Mouse (Mus musculus) embryonic facial prominence, embryonic 14.5 days (tissue): ENCODE measurements at regions not wholly inside any gene's neighbourhood (a gene's known extent, or its start where the extent isn't known, plus 50 kb on each side); places are given as distances from the start of the nearest gene placed in this dataset.

Source experiments
- ATAC-seq: fragments of 200-750 bp; cut with Nextera tagmentation; 2 replicates; pipeline ENCODE4 v1.8.0; 2017; ENCODE audit warnings: low read depth, moderate number of reproducible peaks, moderate TSS enrichment
- DNase-seq: peaks from one replicate; pipeline ENCODE4 v3.0.0-alpha.2; 2015; ENCODE audit warnings: low spot score
- H3K27ac ChIP-seq: fragments of 300-500 bp; sonication (generic); replicated peaks from 2 replicates; pipeline ENCODE4 v1.5.1; 2014; ENCODE audit warnings: low read depth, mild to moderate bottlenecking, low read length, moderate library complexity
- H3K27me3 ChIP-seq: fragments of 300-500 bp; sonication (generic); replicated peaks from 2 replicates; pipeline ENCODE4 v1.6.1; 2014; ENCODE audit warnings: low read length; ENCODE audit not compliant: control insufficient read depth, insufficient read depth
- H3K36me3 ChIP-seq: fragments of 300-500 bp; sonication (generic); 2 replicates; pipeline ENCODE4 v1.6.1; 2014; ENCODE audit warnings: low read length, mixed read lengths; ENCODE audit not compliant: control insufficient read depth, insufficient read depth
- H3K4me1 ChIP-seq: fragments of 300-500 bp; sonication (generic); 2 replicates; pipeline ENCODE4 v1.6.1; 2014; ENCODE audit warnings: antibody characterized with exemption, low read length; ENCODE audit not compliant: control insufficient read depth, insufficient read depth
- H3K4me2 ChIP-seq: fragments of 300-500 bp; sonication (generic); 2 replicates; pipeline ENCODE4 v1.6.1; 2014; ENCODE audit warnings: low read depth, mild to moderate bottlenecking, low read length, moderate library complexity, mixed read lengths
- H3K4me3 ChIP-seq: fragments of 300-500 bp; sonication (generic); 2 replicates; pipeline ENCODE4 v1.5.1; 2014; ENCODE audit warnings: low read depth, mild to moderate bottlenecking, low read length
- H3K9ac ChIP-seq: fragments of 300-500 bp; sonication (generic); 2 replicates; pipeline ENCODE4 v1.6.1; 2014; ENCODE audit warnings: low read depth, mild to moderate bottlenecking, low read length, moderate library complexity, mixed read lengths
- H3K9me3 ChIP-seq: fragments of 300-500 bp; sonication (generic); 2 replicates; pipeline ENCODE4 v1.6.1; 2016; ENCODE audit warnings: low read length; ENCODE audit not compliant: control insufficient read depth
- WGBS: fragments of 180-500 bp; shearing (Covaris S2); extraction: QIAGEN DNeasy Blood & Tissue Kit; methylation state at CpG from one replicate; pipeline ENCODE4 v1.1.7; 2014; 5-methylcytosine and 5-hydroxymethylcytosine counted together

DNA sequence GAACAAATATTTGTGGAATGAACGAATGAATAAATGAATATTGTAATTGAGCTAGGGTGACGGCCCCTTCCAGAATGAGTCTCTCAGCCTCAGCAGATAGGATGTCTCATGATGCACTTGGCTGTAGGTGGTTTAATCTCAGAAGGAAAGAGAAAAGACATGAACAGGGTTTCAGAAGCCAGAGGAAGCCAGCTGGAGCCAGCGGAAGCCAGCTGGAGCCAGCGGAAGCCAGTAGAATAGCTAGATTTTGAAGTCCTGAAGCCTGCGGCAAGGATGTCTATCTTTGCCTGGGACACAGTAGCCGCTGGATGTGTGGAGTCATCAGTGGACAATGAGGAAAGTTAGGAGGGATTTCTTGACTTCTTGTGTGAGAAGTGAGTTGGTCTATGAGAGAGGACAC lies 188.3 kb upstream of the Ppp2r3a start:
- Histone ChIP-seq H3K4me2 (no peak overlapping the region), H3K4me3 (no peak overlapping the region), H3K9ac (no peak overlapping the region), H3K4me1 (no peaks in the 10 kb centered on the region), H3K27ac (no peak overlapping the region), H3K27me3 (no peaks in the 10 kb centered on the region), H3K36me3 (no peaks in the 10 kb centered on the region), H3K9me3 (no peaks in the 10 kb centered on the region)
- 86% methylated on average over 6 of the region's 6 CpGs for WGBS
- ATAC-seq = no peak
- no peak for DNase-seq

DNA sequence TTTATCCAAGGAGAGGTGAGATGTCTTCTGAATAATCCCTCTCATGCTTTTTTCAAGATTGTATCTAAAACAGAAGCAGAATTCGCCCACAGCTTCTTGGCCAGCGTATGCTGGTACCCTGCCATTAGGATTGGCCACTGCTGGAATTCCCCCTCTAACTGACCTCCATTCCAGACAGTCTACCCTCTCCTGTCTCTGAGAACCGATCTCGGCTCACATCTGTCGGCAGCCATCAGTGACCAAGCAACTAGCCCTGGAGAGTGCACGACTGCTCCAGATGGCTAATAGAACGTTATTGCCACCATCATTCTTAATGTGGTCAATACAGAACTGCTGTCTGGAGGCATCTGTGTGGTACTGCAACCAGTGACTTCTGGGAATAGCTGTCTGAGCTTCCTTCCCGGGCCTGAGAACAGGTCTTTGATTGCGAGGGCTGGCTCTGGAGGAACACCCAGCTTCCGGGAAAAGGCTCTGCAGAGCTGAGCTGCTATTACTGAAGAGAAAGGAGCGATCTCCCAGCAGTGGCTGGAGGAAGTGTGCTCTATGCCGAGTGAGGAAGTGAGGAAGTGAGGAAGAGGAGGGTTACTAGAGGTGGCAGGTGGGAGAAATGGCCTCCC lies 187.1 kb upstream of the Ppp2r3a start:
- Histone ChIP-seq H3K4me2 (no peak overlapping the region), H3K4me1 (no peaks in the 10 kb centered on the region), H3K4me3 (no peak overlapping the region), H3K36me3 (no peaks in the 10 kb centered on the region), H3K9ac (no peak overlapping the region), H3K9me3 (no peaks in the 10 kb centered on the region), H3K27ac (no peak overlapping the region), H3K27me3 (no peaks in the 10 kb centered on the region)
- ATAC-seq (no peak), DNase-seq (no peak)
- 64% methylated on average over 12 of the region's 12 CpGs for WGBS

DNA sequence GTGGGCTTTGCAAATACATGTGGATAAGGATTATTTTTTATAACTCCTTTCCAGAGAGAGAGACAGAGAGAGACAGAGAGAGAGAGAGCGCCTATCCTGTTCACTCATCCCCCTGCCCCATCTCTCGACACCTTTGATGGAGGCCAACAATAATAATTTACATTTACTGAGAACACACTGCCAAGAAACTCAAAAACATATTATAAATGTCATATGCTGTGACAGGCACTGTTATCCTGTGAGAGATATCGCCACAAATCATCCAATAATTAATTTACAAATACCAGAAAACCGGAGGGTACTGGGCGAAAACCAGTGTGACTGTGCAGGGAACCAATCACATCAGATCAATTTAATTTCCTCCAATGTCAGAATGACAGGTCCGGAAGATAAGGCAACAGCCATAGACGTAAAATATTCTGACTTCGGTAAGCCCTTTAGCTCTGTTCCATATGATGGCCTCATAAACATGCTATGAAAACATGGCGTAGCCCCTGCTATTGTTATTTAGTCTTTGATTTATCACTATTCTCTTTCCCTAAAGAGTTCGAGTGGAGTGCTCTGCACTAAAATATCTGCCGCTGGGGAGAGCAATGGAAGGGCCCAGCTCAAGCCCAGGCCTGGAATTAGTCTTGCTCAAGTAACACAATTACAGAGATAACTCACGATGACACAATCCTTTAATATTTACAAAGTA lies 173.5 kb upstream of the Ppp2r3a start:
- H3K9me3 ChIP-seq = no peaks in the 10 kb centered on the region
- no peak overlapping the region for H3K4me3 ChIP-seq
- H3K27ac ChIP-seq = no peak overlapping the region
- 85% methylated on average over 12 of the region's 12 CpGs for WGBS
- H3K9ac ChIP-seq = no peak overlapping the region
- no peak for ATAC-seq
- DNase-seq = no peak
- H3K27me3 ChIP-seq = no peaks in the 10 kb centered on the region
- no peaks in the 10 kb centered on the region for H3K36me3 ChIP-seq
- no peak overlapping the region for H3K4me2 ChIP-seq
- no peaks in the 10 kb centered on the region for H3K4me1 ChIP-seq

DNA sequence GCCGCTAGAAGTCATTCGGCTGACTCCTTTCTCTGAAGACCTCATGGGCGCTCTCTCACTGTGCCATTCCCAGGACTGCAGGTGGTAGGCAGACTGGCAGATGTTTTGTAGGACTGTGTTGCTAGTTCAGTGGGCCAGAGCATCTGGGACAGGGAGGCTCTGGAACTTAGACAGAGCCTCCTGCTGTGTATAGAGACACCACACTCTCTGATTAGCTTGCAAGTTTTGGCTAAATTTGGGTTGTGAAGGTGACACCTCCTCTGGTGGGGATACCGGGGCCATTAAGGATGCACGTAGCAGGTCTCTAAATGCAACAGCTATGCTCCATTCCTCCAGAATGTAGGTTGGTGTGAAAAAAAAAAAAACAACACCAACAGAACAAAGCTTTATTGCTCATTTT lies 171.4 kb upstream of the Ppp2r3a start:
- Histone ChIP-seq H3K9ac (no peak overlapping the region), H3K4me2 (no peak overlapping the region), H3K27ac (no peak overlapping the region), H3K4me1 (no peaks in the 10 kb centered on the region), H3K9me3 (no peaks in the 10 kb centered on the region), H3K27me3 (no peaks in the 10 kb centered on the region), H3K36me3 (no peaks in the 10 kb centered on the region), H3K4me3 (no peak overlapping the region)
- ATAC-seq = no peak
- 88% methylated on average over 5 of the region's 5 CpGs for WGBS
- DNase-seq = no peak

DNA sequence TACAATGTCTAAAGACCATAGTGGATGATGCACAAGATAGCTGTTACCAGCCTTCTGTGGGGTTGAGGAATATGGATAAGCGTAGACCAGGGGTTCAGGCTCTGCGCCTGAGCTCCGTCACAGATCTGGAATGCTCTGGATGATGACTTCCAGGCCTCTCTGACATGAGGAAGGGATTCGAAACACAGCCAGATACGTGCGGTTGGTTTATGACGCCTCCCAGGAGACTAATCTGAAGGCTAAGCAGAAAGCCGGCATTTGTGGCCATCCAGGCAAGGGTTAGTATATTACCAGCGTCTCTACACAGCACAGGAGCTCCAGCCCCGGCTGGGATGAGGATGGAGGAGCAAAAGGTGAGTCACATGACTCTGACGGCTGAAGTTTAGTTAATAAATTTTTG lies 170.4 kb upstream of the Ppp2r3a start:
- DNase-seq = no peak
- Histone ChIP-seq H3K27ac (no peak overlapping the region), H3K4me2 (no peak overlapping the region), H3K27me3 (no peaks in the 10 kb centered on the region), H3K9ac (no peak overlapping the region), H3K4me3 (no peak overlapping the region), H3K9me3 (no peaks in the 10 kb centered on the region), H3K4me1 (no peaks in the 10 kb centered on the region), H3K36me3 (no peaks in the 10 kb centered on the region)
- ATAC-seq = no peak
- 64% methylated on average over 11 of the region's 11 CpGs for WGBS

DNA sequence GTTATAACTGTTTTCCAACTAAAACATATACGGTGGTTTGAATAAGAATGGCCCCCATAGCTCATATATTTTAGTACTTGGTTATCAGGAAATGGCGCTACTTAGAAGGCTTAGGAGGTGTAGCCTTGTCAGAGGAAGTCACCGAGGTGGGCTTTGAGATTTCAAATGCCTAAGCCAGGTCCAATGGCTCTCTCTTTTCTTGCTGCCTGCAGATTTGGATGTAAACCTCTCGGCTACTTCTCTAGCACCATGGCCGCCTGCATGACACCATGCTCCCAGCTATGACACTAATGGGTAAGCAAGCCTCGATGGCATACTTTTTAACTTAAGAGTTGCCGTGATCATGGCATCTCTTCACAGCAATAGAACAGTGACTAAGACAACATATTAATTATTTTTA lies 169.5 kb upstream of the Ppp2r3a start:
- Histone ChIP-seq H3K27ac (no peak overlapping the region), H3K9me3 (no peaks in the 10 kb centered on the region), H3K4me1 (no peaks in the 10 kb centered on the region), H3K4me2 (no peak overlapping the region), H3K36me3 (no peaks in the 10 kb centered on the region), H3K9ac (no peak overlapping the region), H3K4me3 (no peak overlapping the region), H3K27me3 (no peaks in the 10 kb centered on the region)
- ATAC-seq = no peak
- DNase-seq = no peak
- 90% methylated on average over 7 of the region's 7 CpGs for WGBS

DNA sequence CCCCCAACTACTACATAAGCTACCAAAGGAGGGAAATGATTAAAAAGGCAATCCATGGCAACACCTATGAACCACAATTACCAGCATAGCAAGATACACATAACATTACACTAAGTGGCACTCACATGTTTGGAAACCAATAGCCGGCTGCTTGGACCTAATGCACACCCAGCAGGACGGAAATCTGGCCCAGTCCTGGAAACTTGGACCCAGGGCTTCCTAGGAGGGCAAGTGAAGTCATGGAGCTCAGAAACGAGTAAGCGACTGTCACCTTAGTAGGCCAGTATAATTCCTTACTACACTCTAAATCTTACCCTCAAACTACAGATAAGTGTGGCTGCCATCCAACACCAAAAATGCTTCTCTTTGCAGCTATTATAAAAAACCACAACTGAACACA lies 168.6 kb upstream of the Ppp2r3a start:
- no peaks in the 10 kb centered on the region for H3K27me3 ChIP-seq
- 90% methylated on average over 4 of the region's 4 CpGs for WGBS
- H3K4me2 ChIP-seq = no peak overlapping the region
- DNase-seq = no peak
- no peak overlapping the region for H3K27ac ChIP-seq
- no peaks in the 10 kb centered on the region for H3K4me1 ChIP-seq
- no peaks in the 10 kb centered on the region for H3K9me3 ChIP-seq
- no peak overlapping the region for H3K4me3 ChIP-seq
- H3K9ac ChIP-seq = no peak overlapping the region
- ATAC-seq = no peak
- no peaks in the 10 kb centered on the region for H3K36me3 ChIP-seq

DNA sequence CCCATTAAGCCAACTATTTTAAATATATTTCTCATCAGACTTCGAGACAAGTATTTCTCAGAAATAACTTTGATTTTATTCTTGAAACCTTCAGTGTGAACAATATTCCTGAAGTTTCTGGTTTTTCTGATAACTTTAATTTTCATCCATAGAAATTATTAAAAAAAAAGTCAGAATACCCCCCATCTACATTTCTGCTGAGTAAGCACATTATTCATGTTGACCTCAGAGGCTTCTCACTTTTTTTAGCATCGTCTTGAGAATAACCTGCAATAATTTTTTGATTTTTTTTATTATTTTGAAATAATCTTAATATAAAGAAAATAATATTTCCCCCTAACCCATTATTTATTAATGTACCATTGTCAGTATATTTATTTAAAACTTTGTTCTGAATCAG lies 166.1 kb upstream of the Ppp2r3a start:
- WGBS = 86% methylated on average over 2 of the region's 2 CpGs
- Histone ChIP-seq H3K4me3 (no peak overlapping the region), H3K27me3 (no peaks in the 10 kb centered on the region), H3K36me3 (no peaks in the 10 kb centered on the region), H3K27ac (no peak overlapping the region), H3K4me1 (no peaks in the 10 kb centered on the region), H3K9me3 (no peaks in the 10 kb centered on the region), H3K9ac (no peak overlapping the region), H3K4me2 (no peak overlapping the region)
- ATAC-seq = no peak
- no peak for DNase-seq

DNA sequence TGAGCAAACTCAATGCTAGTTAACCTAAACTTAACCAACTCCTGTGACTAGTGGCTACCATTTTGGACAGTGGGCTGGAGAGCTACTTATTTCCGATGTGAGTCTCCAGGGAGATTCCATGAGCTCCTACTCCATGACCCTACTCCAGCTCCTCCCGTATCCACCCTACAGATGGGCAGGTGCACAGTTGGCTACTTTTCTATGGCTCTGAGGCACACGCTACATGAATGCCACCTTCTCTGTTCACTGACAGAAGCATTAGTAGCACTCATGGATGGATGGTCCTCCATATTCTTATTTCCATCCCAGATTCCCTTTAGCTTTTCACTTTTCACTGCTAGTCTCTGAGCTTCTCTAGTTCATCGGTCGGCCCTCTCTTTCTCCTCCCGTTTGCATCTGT lies 164.7 kb upstream of the Ppp2r3a start:
- Histone ChIP-seq H3K9me3 (no peaks in the 10 kb centered on the region), H3K4me2 (no peak overlapping the region), H3K4me3 (no peak overlapping the region), H3K27ac (no peak overlapping the region), H3K4me1 (no peaks in the 10 kb centered on the region), H3K36me3 (no peaks in the 10 kb centered on the region), H3K9ac (no peak overlapping the region), H3K27me3 (no peaks in the 10 kb centered on the region)
- ATAC-seq (no peak), DNase-seq (no peak)
- 90% methylated on average over 6 of the region's 6 CpGs for WGBS
